Mouse (Mus musculus) brown adipose tissue, adult 24 weeks (tissue): Measurements from ENCODE around the gene Rb1. TPM values are rescaled to one million over a fixed set of nuclear protein-coding genes. Genes with fewer than 3 reads are reported as not detected.

Source experiments
- H3K27ac ChIP-seq: fragments of 200-500 bp; replicated peaks from 2 replicates; pipeline ENCODE4 v1.5.1; 2012; ENCODE audit warnings: low read depth, mild to moderate bottlenecking, low read length
- H3K4me1 ChIP-seq: fragments of 200-500 bp; 2 replicates; pipeline ENCODE4 v1.6.1; 2012; ENCODE audit warnings: low read length, mixed read lengths; ENCODE audit not compliant: control insufficient read depth, insufficient read depth, insufficient read length
- H3K4me3 ChIP-seq: fragments of 200-500 bp; 2 replicates; pipeline ENCODE4 v1.5.1; 2012; ENCODE audit warnings: low read depth, mild to moderate bottlenecking, low read length, moderate library complexity; ENCODE audit not compliant: insufficient read depth
- polyA plus RNA-seq: library from polyadenylated mRNA; stranded (reverse); fragments of >200 nt; gene quantifications from 2 replicates; pipeline ENCODE4 v1.2.4, GENCODE M21; 2012; ENCODE audit not compliant: missing spikeins, insufficient read depth, insufficient read length

Gene Rb1
- polyA plus RNA-seq, 1 experiment = 41.5 TPM

GRCm38 (mm10) chr14:73349061-73349670 lies 23.5 kb upstream of the Rb1 start:
- Histone ChIP-seq H3K4me3 (no peak overlapping the region), H3K27ac (peak overlapping the region; percentile 53), H3K4me1 (peaks cover 11% of the 10 kb centered on the region)

- Histone ChIP-seq H3K4me1 (peaks cover 11% of the 10 kb centered on the region), H3K27ac (peak overlapping the region; percentile 12)
Observed at GRCm38 (mm10) chr14:73347302-73347701, 21.7 kb upstream of the Rb1 start.

DNA sequence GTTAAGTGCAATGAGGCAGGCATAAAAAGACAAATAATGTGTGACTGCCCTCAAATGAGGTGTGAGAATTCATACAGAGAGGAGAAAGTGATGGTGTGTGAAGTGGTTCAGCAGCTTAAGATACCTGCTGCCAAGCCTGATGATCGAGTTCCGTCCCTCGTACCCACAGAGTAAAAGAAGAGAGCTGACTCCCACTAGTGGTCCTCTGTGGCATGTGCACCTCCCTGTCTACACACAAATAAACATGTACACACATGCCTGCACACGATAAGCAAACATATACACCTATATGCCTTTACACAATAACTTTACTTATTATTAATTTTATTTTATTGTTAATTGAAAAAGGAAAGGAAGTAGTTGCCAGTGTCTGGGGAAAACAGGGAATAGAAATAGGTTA lies 20.0 kb upstream of the Rb1 start:
- H3K4me3 ChIP-seq = no peak overlapping the region
- H3K4me1 ChIP-seq = peaks cover 9% of the 10 kb centered on the region

More at GRCm38 (mm10) chr14:73347302-73347701, 21.7 kb upstream of the Rb1 start:
- H3K4me3 ChIP-seq = no peak overlapping the region

GRCm38 (mm10) chr14:73340051-73340755 lies 14.6 kb upstream of the Rb1 start:
- Histone ChIP-seq H3K27ac (no peak overlapping the region), H3K4me3 (no peak overlapping the region), H3K4me1 (0 out of 2 replicates have a peak, but pooled peaks cover 5% of the 10 kb centered on the region)

More for the DNA sequence above, 20.0 kb upstream of the Rb1 start:
- H3K27ac ChIP-seq = no peak overlapping the region

GRCm38 (mm10) chr14:73339615-73340014 lies 14.0 kb upstream of the Rb1 start:
- Histone ChIP-seq H3K27ac (no peak overlapping the region), H3K4me3 (no peak overlapping the region), H3K4me1 (0 out of 2 replicates have a peak, but pooled peaks cover 5% of the 10 kb centered on the region)

DNA sequence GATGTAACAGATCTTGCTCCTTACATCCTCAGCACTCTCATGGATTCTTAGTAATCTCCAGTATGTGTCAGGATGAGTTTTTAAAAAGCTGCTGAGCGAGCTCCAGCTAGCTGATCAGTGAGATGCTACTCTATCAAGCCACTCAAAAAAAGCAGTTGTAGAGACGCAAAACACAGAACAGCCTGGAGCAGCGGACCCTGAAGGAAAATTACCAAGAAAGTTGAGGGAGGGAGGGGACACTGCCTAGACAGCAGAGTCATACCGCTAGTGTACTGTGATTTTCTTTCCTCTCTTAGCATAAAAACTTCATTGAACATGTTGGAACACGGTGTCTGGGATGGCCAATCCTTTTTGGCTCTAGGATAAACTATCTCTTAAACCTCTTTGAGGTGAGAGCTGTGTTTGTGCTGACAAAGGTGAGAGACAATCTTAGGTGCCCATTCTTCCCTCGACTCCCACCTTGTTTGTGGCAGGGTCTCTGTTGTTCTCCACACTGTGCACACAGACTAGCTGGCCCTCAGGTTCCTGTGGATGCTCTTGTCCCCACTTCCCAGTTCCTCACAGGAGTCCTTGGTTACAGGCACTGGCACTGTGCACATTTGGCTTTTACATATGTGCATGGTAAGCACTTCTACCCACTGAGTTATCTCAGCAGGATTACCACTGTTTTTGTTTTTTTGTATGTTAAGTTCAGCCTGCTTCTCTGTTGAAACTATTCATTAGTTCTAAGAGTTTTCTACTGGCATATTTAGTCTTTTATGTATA lies 10.9 kb upstream of the Rb1 start:
- H3K27ac ChIP-seq = no peak overlapping the region
- H3K4me1 ChIP-seq = peaks cover 7% of the 10 kb centered on the region; the same call in 1 of the 2 replicates
- no peak overlapping the region for H3K4me3 ChIP-seq

DNA sequence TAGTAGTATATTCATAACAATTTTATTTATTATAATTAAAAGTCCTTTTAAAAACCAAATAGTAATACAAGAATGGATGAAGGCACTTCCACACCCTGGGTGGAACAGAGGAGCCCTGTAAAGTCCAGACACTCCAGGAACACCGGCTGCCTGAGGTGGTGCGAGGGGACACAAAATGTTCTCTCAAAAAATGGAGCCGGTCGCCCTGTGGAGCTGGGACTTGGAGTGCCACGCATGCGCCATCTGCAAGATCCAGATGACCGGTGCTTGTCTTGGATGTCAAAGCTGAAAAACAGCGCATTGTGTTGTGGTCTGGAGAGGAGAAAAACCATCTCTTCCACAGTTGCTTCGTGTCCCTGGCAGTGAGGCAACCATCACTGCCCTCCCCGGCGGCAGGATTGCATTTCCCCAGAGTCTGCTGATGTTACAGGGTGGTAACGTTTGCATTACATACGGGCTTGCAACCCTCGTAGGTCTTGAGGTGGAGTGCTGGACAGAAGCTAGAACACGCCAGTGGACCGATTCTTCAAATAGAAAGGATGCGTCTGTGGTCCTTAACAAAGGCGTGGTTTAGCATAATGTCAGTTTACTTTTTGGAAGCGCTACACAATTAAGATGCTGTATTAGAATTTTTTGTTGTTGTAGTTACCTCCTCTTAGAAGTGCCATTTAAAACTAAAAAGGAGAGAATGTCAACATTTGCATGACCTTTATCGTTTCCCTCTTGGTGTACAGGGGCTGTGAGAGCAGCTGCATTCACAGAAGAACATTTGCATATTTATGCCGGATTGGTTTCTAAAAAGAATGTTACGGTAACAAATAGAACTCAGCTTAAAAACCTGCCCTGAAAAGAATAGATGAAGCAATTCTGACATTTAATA lies 9.5 kb upstream of the Rb1 start:
- Histone ChIP-seq H3K4me3 (no peak overlapping the region), H3K27ac (no peak overlapping the region), H3K4me1 (peaks cover 7% of the 10 kb centered on the region; the same call in 1 of the 2 replicates)

GRCm38 (mm10) chr14:73333880-73334279 lies 8.3 kb upstream of the Rb1 start:
- Histone ChIP-seq H3K4me3 (no peak overlapping the region), H3K4me1 (peaks cover 2% of the 10 kb centered on the region), H3K27ac (no peak overlapping the region)

GRCm38 (mm10) chr14:73331386-73331785 lies 5.8 kb upstream of the Rb1 start:
- Histone ChIP-seq H3K4me1 (peaks cover 8% of the 10 kb centered on the region), H3K27ac (no peak overlapping the region), H3K4me3 (no peak overlapping the region)

- Histone ChIP-seq H3K4me1 (peaks cover 8% of the 10 kb centered on the region), H3K27ac (no peak overlapping the region), H3K4me3 (no peak overlapping the region)
Observed at GRCm38 (mm10) chr14:73329871-73330270, 4.2 kb upstream of the Rb1 start.

GRCm38 (mm10) chr14:73326511-73326910 lies 889 bp upstream of the Rb1 start:
- H3K4me1 ChIP-seq = peaks cover 7% of the 10 kb centered on the region; the same call in 1 of the 2 replicates
- H3K4me3 ChIP-seq = peak overlapping the region; percentile 76
- peak overlapping the region; percentile 81 for H3K27ac ChIP-seq

- peak overlapping the region; percentile 76 for H3K4me3 ChIP-seq
- peaks cover 7% of the 10 kb centered on the region; the same call in 1 of the 2 replicates for H3K4me1 ChIP-seq
- peak overlapping the region; percentile 59 for H3K27ac ChIP-seq
Observed at GRCm38 (mm10) chr14:73324634-73325455, 777 bp downstream of the Rb1 start.

DNA sequence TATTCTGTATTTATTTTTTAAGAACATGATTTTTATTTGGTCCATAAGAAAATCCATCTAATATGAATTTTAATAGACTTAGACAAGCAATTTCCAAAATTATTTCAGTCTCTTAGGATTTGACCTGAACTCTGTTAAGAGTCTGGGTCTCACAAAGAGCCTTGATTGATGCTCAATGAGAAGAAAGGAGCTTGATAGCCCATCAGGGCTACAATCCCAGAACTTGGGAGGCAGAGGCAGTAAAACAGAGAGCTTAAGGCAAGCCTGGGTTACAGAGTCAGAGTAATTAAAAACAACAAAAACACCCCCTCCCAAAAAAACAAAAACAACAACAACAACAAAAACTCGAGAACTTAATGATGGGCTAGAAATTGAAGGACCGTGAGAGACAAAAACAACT lies 1.7 kb downstream of the Rb1 start:
- Histone ChIP-seq H3K27ac (no peak overlapping the region), H3K4me3 (no peak overlapping the region), H3K4me1 (peaks cover 7% of the 10 kb centered on the region; the same call in 1 of the 2 replicates)

DNA sequence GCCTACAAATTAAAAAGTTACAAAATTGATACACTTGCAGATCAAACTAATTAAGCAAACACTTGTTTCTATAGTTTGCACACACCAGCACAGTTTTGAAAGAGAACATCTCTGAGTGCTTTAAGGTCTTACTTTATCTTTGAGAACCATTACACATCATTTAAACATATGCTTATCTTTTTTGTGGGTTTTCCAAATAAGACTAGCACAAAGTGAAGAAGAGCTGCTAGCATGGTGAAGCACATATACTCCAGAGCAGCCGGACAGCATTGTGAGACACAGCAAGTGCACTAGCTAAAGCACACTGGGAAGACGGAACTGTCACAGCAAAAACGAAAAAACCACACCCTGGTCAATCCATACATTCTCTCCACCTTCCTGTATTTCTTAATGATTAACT lies 3.5 kb downstream of the Rb1 start:
- Histone ChIP-seq H3K27ac (no peak overlapping the region), H3K4me1 (peaks cover 6% of the 10 kb centered on the region; the same call in 1 of the 2 replicates), H3K4me3 (no peak overlapping the region)
